Mouse (Mus musculus) frontal cortex, adult 2 months (tissue): Measurements from ENCODE around the gene Pafah1b2. TPM values are rescaled to one million over a fixed set of nuclear protein-coding genes. Genes with fewer than 3 reads are reported as not detected.

ENCODE experiments used
- DNase-seq, 2 experiments: peaks; one replicate each; pipeline ENCODE4 v3.0.0; 2022; ENCODE audit warnings: low spot score in 1 of 2; ENCODE audit errors: extremely low spot score in 1 of 2
- polyA plus RNA-seq: library from polyadenylated mRNA; depleted of rRNA; stranded (reverse); fragments of >200 nt; gene quantifications from 2 replicates; pipeline ENCODE4 v1.2.3, GENCODE M21; 2012

Pafah1b2 gene
- polyA plus RNA-seq, 1 experiment = 106 TPM

- peak in 1 of 2 experiments; percentile 15 for DNase-seq
Observed at GRCm38 (mm10) chr9:45983676-45984408, 28.6 kb downstream of the Pafah1b2 start.

DNA sequence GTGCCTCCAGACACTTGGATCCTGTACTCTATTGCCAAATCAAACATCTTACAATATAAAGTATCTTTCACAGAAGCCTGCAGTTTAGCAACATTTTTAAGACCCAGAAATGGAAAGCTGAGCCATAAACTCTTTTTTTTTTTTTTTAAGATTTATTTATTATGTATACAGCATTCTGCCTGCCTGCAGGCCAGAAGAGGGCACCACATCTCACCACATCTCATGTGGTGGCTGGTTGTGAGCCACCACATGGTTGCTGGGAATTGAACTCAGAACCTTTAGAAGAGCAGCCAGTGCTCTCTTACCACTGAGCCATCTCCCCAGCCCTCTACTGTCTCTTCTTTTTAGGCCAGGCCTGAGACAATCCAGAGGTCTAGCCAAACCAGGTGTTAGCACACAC lies 31.2 kb downstream of the Pafah1b2 start:
- DNase-seq = no peak

DNA sequence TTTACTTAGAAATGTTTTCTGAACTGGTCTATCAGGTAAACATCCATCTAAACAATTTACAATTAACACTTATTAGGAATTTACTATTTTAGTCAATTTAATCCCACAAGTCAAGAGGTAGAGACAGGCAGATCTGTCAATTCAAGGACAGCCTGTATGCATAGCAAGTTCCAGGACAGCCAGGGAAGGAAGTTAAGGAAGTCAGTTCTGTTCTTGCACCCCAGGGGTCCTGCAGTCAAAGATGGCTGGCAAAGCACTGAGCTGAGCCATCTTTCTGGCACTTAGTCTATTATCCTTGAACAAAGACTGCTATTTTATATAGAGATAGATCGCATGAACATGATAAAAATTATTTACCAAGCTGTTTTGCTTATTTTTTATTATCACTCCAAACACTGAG lies 31.9 kb downstream of the Pafah1b2 start:
- no peak for DNase-seq

GRCm38 (mm10) chr9:45979778-45980177 lies 32.7 kb downstream of the Pafah1b2 start:
- no peak for DNase-seq

DNA sequence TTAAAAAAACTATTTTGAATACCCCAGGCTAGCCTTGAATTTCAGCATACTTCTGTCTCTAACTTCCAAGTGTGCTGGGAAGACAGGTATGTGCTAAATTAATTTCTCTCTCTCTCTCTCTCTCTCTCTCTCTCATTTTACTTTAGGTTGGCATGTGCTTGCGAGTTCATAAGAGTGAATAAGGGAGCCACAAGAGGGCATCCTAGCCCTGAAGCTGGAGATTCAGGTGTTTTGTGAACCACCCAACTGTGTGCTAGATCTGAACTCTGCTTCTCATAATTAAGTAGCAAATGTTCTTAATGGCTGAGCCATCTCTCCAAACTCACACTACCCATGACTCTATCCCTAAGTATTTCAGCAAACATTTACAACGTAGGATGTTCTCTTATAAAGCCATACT lies 35.6 kb downstream of the Pafah1b2 start:
- DNase-seq = no peak

DNA sequence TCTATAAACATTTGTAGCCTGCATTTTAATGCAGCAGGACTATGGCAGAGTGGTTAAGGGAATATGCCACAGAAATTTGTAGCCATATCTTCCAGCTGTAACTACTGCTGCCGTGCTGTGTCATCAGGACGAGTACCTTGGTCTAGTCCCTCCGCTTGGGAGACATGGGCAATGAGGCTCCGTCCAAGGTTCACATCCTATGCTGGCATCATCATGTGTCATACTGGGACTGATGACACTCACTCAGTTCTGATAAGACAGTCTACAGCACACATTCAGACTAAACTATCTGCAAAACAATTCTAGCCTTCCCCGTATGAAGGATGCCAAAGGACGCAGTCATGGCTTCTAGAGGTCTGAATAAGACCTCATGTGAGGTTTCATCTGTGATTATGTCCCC lies 48.9 kb downstream of the Pafah1b2 start:
- no peak for DNase-seq

GRCm38 (mm10) chr9:45961855-45962254 lies 50.6 kb downstream of the Pafah1b2 start:
- peak in 1 of 2 experiments; percentile 30 for DNase-seq

GRCm38 (mm10) chr9:45959661-45960060 lies 52.8 kb downstream of the Pafah1b2 start:
- no peak for DNase-seq

DNA sequence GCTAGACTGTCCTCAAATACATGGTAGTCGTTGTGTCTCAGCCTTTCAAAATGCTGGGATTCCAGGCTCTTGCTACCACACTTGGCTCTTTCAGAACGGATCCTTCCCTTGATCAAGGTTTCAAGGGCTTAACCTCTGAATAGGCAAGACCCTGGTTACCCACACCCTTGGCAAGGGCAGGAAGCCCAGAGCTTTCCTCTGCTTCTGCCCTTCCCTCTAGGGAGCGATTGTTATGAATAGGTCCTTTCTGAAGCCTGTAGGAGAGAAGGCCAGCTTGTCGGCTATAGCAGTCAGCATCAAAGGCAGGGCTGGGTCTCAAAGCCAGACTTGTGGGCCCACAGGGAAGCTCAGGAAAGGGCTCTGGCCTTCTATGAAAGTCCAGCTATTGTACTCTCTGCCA lies 53.6 kb downstream of the Pafah1b2 start:
- no peak for DNase-seq

DNA sequence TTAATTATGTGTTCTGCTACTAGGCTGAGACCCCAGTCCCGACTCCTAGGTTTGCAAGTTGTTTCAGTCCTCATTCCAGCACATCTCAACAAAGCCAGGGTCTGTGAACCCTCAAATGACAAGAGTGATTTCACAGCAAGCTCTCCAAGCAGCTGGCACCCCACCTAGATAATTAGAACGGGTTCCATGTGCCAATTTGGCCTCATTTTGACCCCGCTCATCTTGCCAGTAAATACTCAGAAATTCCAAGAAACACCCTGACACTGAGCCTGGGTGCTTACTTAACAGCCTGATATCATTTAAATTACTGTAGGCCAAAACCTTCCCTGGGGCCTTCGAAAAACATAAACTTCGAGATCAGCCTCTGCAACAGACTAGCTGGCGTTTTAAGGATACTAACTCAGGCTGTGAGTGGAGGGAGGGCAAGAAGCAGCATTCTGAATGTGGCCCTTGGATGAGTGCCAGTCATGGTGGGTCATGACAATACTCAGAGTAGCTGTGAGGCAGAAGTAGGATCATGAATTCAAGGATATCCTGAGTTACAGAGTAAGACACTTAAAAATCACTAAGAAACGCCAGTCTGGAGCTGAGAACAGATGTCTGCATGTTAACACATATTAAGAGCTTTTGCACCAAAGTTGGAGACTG lies 54.3 kb downstream of the Pafah1b2 start:
- DNase-seq = no peak

DNA sequence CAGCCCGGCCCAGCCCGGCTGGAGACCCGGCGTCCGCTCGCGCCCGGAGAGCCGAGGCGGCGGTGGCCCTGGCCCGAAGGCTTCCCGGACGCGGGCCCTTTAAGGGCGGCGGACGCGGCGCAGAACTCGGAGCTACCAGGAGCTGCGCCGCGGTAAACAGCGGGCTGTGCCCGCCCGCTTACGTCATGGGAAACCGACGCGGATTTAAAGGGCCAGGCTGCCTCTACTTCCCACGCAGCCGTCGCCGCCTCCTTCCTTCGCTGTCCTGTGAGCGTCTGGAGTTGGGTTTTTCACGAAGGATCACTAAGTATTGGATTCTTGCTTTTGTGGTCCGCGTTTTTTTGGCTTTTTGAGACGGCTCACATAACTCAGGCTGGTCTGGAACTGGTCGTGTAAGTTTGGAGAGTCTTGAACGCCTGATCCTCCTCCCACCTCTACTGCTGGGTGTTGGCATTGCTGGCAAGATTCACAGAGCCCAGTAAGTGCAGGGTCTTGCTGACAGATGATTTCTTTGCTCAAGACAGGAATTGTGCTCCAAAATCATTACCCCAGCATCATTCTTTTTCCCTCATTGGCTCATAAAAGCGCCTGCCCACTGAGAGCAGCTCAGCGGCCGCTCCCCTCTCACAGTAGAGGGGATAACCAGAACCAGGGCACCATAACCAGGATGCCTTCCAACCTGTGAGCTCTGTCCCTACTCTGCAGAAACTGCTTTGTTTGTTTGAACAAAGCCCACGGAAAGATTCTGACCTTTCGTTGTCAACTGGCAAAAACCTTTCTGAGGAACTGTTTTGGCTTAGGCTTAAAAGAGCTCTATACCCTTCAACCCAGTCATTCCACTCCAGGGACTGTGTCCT lies 57.2 kb downstream of the Pafah1b2 start, which contains the start of gene Sidt2:
Gene Sidt2 (minus strand): TSS at position 152 of the 857 bp plus-strand sequence.
- peak; percentile 83 to 92 for DNase-seq

GRCm38 (mm10) chr9:45954294-45955106 lies 58.0 kb downstream of the Pafah1b2 start:
- peak; percentile 34 to 39 for DNase-seq

DNA sequence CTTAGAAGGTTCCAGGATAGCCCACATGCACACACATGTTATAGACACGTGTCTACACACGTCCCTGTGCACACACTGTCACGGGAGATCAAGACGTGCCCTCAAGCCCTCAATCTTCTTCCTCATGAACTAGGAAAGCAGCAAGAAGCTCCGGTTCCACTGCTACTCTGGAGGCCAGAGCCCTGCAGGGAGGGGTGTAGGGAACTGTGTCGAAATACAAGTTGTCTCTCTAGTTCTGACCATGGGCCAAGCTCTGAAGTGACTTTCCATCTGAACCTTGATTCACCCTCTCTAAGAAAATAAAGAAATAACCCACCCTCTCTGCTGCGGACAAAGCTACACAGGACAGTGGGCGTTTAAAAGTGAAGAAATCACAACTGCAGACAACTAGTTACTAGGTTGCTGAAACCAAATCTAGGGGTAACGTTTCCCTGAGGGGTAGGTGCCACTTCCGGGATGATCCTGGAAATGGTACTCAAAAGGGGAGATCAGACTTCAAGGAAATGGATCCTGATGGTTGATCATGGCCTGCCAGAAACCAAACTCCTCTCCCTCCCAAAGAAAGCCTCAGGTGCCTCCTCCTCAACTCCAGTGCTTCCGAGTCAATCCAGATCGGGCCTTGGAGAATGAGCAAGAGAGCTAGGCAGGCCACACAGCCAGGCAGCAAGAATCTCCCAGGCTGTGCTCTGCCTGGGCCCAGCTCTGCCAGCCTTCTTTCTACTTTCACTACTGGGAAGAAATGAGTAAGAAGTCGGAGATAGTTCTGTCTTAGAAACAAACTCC lies 58.8 kb downstream of the Pafah1b2 start:
- no peak for DNase-seq

GRCm38 (mm10) chr9:45952890-45953289 lies 59.6 kb downstream of the Pafah1b2 start:
- DNase-seq = no peak

- DNase-seq = no peak
Observed at GRCm38 (mm10) chr9:45952057-45952456, 60.4 kb downstream of the Pafah1b2 start.

DNA sequence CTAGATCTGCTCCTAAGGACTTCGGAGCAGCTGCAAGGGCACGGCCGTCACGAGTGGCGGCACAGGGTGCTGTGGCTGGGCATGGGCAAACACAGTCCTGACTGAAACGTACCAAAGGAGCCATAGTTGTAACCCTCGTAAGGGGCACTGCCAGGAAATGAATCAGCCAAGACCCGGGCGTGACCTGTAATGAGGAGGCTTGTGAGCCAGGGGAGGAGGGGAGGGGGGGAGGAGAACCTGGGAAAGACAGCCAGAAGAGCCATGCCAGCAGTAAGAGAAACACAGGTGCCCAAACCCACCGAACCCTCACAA lies 65.7 kb downstream of the Pafah1b2 start:
- DNase-seq = no peak

GRCm38 (mm10) chr9:45946182-45946871 lies 66.2 kb downstream of the Pafah1b2 start:
- no peak for DNase-seq

DNA sequence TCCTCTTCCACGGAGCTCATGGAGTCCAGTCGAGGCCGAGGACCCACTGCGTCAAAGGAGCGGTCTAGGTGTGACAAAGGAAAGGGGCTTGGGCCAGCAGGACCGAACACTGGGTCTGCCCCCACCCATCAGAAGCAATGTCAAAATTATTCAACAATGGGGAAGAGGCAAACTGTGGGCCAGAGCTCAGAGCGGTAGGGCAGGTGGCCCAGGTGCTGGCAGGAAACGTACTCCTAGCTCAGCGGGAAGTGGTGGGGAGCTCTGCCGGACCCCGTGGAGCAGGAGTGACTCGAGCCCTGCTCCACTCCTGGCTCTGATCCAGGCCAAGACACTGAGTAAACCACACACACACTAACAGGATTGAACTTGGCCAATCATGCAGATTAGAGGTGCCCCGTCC lies 66.8 kb downstream of the Pafah1b2 start:
- DNase-seq = no peak
